Mouse (Mus musculus) layer of hippocampus, adult 9-11 months (tissue): ENCODE measurements at regions not wholly inside any gene's neighbourhood (a gene's known extent, or its start where the extent isn't known, plus 50 kb on each side); places are given as distances from the start of the nearest gene placed in this dataset.
A peak's percentile ranks its signal among the peaks of the same experiment; 100 is the strongest.

Experiments used
- DNase-seq: peaks from one replicate; pipeline ENCODE4 v3.0.0; 2022

GRCm38 (mm10) chr2:166351581-166351980, 196.1 kb upstream of the Sulf2 start:
- DNase-seq = no peak

DNA sequence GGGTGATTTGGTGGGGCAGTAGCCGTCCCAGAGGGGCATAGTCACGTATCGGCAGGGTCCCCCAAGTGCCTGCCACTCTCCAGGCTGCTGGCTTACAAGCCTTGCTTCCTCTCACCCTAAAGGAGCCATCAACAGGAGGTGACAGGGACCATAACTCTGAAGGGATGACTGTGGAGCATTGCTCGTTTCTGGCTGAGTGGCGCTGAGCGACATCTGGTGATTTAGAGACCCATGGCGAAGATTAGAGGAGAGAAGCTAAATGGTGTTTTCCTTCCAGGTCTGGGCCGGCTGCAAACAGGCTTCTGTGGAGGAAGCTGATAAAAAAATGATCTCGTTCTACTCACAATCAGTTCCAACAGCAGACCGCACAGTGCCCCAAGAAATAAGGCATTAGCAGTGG, 193.2 kb upstream of the Sulf2 start:
- DNase-seq = no peak

DNA sequence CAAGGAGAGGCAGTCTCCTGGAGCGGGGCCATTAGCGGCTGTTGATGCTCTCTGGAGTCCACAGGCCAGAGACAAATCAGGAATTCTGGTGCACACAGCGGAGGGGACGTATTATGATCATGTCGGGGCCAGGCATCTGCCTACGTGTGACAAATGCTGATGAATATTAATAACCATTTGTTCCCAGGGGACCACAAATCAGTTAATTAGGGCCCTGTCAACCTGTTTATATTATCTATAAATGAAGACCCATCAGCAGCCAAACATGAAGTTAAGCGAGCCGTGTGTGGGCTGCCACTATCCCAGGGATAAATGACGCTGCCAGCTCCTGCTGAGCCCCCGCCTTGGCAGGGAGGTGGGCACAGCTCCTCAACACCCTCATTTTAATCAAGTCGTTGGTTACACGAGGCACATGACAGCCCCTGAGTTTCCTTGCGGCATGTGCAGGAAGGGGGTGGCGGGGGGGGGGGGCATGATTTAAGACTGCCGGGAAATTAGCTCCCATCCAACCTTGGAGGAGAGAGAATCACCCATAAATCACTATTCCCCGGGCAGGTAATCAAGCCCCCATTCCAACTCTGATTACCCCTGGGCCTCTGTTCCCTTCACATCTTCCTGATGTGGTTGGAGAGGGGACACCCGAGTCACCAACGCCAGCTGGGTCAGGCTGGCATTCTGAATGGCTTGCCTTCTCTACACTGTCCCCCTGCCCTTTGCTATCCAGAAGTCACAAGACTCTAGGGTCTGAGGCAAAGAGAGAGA, 191.1 kb upstream of the Sulf2 start:
- peak; percentile 37 for DNase-seq

DNA sequence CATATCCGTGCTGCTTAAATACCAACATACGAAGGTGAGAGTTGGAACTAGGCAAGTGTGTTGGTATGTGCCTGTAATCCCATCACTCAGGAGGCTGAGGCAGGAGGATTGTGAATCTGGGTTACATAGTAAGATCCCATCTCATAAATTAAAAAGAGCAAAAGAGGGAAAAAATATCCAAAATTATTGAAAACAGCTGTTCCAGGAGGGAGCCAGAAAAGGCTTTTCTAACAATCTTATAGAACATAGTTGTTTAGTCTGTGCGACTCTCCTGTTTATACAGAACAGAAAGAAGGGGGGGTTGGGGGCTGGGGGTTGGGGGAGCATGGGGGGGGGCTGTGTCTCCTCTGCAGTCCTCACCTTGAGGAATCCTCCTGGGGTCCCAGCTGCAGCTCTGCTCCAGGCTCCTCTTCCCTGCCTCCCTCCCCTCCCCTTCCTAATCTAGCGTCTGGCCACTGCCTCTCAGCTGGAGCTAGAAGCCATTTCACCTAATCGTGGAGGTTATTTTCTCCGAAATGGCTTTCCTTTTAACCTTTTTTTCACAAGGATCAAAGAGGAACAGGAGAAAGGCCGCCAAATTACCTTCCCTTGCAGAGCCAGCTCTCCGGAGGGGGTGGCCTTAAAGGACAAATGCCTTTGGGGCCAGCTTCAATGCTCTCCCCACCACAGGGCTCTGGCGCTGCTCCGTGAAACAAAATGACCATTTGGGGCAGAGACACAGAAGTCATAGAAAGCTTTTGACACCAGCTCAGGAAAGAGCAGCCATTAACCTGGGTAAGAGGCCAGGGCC, 188.3 kb upstream of the Sulf2 start:
- DNase-seq = no peak

- DNase-seq = peak; percentile 62
Observed at GRCm38 (mm10) chr2:166342407-166342806, 186.9 kb upstream of the Sulf2 start.

GRCm38 (mm10) chr2:166340196-166340595, 184.7 kb upstream of the Sulf2 start:
- DNase-seq = no peak

- no peak for DNase-seq
Observed at GRCm38 (mm10) chr2:166339427-166339826, 184.0 kb upstream of the Sulf2 start.

DNA sequence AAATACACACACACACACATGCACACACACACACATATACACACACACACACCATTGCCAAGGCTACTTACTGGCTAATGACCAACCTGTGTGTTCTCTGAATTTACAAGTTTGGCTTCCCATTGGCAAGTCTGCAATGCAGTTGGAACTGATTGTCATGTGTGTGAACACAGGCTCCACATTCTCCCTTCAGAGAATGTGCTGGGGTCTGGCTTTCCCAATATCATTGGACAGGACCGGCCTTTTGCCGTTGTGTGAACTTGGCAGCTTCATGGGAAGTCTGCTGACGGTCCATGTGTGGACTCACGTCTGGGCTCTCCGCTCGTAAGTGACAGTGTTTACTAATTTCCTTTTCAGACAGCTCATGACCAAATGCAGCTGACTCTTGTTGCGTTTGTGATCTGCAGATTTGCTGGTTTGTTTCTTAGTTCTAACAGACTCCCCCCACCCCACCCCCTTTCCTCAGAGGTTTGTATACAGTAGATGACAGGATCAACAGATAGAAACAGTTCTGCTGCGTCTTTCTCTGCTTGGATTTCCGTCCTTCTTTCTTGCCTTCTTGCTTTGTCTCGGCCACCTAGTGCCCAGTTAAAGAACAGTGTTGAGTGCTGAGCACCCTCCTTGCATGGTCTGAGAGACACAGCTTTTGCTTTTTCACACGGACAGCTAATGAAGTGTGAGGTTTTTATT, 183.1 kb upstream of the Sulf2 start:
- no peak for DNase-seq

DNA sequence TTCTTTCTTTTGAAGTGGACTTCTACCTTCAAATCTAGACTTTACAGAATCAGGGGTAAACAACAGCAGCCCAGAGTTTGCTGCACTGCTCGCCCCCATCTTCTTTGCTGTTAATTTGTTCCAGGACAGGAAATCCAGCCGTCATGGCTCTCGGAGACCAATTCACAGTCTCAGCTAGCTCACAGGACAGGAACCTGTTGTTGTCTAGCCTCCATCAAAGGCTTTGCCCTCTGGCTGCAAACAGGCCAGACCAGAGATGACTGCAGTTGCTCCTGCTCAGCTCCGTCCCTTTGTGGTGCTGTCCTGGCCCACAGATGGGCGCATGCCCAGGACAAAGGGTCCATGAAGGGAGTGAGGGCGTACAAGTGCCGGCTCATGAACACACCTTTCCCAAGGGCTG, 182.2 kb upstream of the Sulf2 start:
- no peak for DNase-seq

GRCm38 (mm10) chr2:166335702-166336101, 180.2 kb upstream of the Sulf2 start:
- DNase-seq = no peak

GRCm38 (mm10) chr2:166334559-166334958, 179.1 kb upstream of the Sulf2 start:
- DNase-seq = no peak

- DNase-seq = no peak
Observed at GRCm38 (mm10) chr2:166333818-166334217, 178.4 kb upstream of the Sulf2 start.

- DNase-seq = no peak
Observed at GRCm38 (mm10) chr2:166332748-166333417, 177.4 kb upstream of the Sulf2 start.

DNA sequence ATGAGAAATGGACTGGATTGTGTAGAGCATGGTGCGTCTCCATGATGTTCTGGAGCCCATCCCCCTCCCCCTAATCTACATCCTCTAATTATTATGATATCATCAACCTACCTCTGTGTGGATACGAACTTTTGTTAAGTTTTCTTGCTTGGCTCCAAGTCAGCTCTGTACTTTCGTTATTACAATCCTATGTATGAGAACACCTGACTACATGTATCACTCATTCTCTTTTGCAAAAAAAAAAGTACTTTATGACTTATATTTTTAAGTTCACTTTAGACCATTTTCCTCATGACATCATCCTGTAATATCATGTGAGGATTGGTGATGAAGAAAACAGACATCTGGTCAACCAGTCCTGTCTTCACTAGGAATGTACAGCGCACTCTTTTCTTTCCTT, 175.7 kb upstream of the Sulf2 start:
- no peak for DNase-seq

GRCm38 (mm10) chr2:166330364-166330763, 174.9 kb upstream of the Sulf2 start:
- DNase-seq = no peak

DNA sequence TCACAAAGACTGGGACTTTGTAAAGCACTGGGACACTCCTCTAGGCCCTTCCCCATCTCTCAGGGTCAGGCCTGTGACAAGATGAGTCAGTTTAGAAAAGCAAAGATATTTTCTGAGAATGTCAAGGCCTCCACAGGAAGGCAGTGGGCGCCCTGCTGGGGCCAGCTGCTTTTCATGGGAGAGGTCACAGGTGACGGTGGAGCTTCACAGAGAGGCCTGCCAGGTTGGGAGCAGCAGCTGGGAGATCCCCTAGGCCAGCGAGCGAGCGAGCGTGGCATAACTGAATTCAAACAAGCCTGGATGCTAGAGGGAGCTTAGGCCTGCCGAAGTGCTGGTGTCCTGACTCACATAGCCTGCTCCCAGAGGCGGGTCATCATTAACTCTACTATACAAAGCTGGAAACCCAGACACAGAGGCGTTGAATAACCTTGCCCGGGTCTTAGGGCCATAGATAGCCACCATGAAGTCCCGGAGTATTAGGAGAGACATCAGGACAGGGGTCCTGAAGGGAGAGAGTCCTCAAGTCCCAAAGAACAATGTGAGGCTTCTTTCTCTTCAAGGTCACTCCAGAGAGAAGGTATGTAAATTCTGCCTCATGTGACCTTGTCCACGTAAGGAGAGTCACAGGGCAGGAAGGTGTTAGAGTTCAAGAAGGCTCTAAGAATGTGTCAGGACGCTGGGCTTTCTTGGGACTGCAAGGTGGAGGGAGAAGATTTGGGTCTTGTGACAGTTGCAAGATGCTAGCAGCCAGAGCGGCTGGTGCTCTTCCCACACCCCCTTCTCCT, 174.3 kb upstream of the Sulf2 start:
- DNase-seq = no peak

GRCm38 (mm10) chr2:166326932-166327331, 171.5 kb upstream of the Sulf2 start:
- no peak for DNase-seq

DNA sequence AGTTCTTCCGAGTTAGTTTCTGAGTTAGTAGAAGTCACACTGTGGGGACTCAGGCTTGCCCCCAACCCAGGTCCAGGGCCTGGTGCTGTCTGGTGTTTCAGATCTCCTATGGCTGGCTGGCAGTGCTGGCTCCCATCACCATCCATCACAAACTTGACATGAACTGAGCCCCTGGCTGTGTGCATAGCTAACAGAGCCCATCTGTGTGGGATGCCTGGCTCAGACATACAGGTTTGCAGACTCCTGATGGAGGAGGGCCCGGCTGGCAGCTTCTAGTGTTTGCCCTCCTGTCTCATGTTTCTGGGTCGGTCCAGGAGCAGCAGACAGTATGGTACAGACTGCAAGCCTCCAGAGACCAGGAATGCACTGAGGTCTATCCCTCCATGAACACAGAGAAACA, 169.5 kb upstream of the Sulf2 start:
- DNase-seq = no peak

GRCm38 (mm10) chr2:166324439-166324838, 169.0 kb upstream of the Sulf2 start:
- DNase-seq = no peak

DNA sequence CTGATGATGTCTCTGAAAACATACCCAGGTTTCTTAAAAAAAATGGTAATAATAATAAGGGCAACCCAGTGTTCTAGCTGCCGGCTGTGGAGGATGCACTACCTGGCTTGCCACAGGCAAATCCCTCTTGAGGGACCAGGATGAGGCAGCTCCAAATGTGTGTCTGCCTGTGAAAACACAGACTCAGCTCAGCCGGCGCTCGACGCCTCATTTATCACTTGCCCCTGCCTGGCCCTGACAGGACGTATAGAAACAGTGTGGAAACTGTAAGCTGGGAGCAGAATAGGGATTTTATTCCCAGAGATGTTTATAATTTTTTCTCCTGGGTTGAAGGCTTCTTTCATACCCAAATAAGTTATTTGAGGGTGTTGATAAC, 167.2 kb upstream of the Sulf2 start:
- no peak for DNase-seq

- no peak for DNase-seq
Observed at GRCm38 (mm10) chr2:166321992-166322667, 166.7 kb upstream of the Sulf2 start.

GRCm38 (mm10) chr2:166316409-166316916, 161.0 kb upstream of the Sulf2 start:
- no peak for DNase-seq
